8 mouse cellular contexts compared by ENCODE assay signal in genomic region chr4:148941321-148941720, GRCm38 (mm10).
DNase-seq lines count a peak whose midpoint lies in the region; ATAC-seq lines count a peak whose summit lies in the region.
"Had no signal": no experiment of that assay in that cellular context is flagged by ENCODE, and none has a peak within 500 bp of the region (broad histone marks: within the 10 kb centered on the region; RNA-seq: fewer than 3 reads in every experiment).

No protein-coding gene starts in this region.

- H3K4me1 ChIP-seq in liver, embryonic 11.5 days (replicated peaks; ENCODE audit: control insufficient read depth, insufficient read depth, low read length), result peaks cover 18% of the 10 kb centered on the region
- H3K4me1 ChIP-seq in hindbrain, embryonic 10.5 days (replicated peaks), result peaks cover 62% of the 10 kb centered on the region
- H3K4me1 ChIP-seq in liver, embryonic 13.5 days (replicated peaks), result peaks cover 25% of the 10 kb centered on the region

- no peaks in the 10 kb centered on the region; the same call in none of the 2 replicates for H3K27me3 ChIP-seq in liver, embryonic 11.5 days (replicated peaks; ENCODE audit: control insufficient read depth, insufficient read depth, low read length)
- H3K27me3 ChIP-seq in hindbrain, embryonic 10.5 days (ENCODE audit: insufficient read depth, poor library complexity, severe bottlenecking), result peaks cover 82% of the 10 kb centered on the region
- no peaks in the 10 kb centered on the region for H3K27me3 ChIP-seq in liver, embryonic 13.5 days

- H3K4me3 ChIP-seq in liver, embryonic 11.5 days (ENCODE audit: low read depth, low read length), result peak overlapping the region; percentile 10; the same call in 1 of the 2 replicates
- peak overlapping the region; percentile 27; the same call in 1 of the 2 replicates for H3K4me3 ChIP-seq in hindbrain, embryonic 10.5 days
- H3K4me3 ChIP-seq in liver, embryonic 13.5 days (replicated peaks), result peak overlapping the region; percentile 3; the same call in 1 of the 2 replicates

- H3K36me3 ChIP-seq in liver, embryonic 11.5 days (ENCODE audit: control insufficient read depth, insufficient read depth, low read length), result no peaks in the 10 kb centered on the region
- H3K36me3 ChIP-seq in hindbrain, embryonic 10.5 days, result peaks cover 74% of the 10 kb centered on the region
- no peaks in the 10 kb centered on the region for H3K36me3 ChIP-seq in liver, embryonic 13.5 days

- peak overlapping the region; percentile 59 for H3K4me2 ChIP-seq in liver, embryonic 11.5 days
- peak overlapping the region; percentile 43 for H3K4me2 ChIP-seq in liver, embryonic 13.5 days

- no peak overlapping the region for H3K9ac ChIP-seq in liver, embryonic 11.5 days (ENCODE audit: low read depth, low read length)
- H3K9ac ChIP-seq in liver, embryonic 13.5 days, result peak overlapping the region; percentile 40

- WGBS in liver, embryonic 11.5 days, result 61% methylated on average over 11 of the region's 11 CpGs
- WGBS in hindbrain, embryonic 10.5 days, result 63% methylated on average over 11 of the region's 11 CpGs
- 44% methylated on average over 11 of the region's 11 CpGs for WGBS in liver, embryonic 13.5 days (ENCODE audit: insufficient replicate concordance)

- H3K27ac ChIP-seq in liver, embryonic 11.5 days (ENCODE audit: low read depth, low read length), result no peak overlapping the region
- H3K27ac ChIP-seq in hindbrain, embryonic 10.5 days, result peak overlapping the region; percentile 83
- H3K27ac ChIP-seq in liver, embryonic 13.5 days, result peak overlapping the region; percentile 30; the same call in 1 of the 2 replicates

- intact Hi-C loops in left cerebral cortex, postnatal 14 days (cut with DNase I), result no loop called here

- DNase-seq in liver, embryonic 11.5 days (ENCODE audit: low spot score), result no peak
- no peak for DNase-seq in liver
- DNase-seq in hindbrain, embryonic 10.5 days (ENCODE audit: low spot score), result no peak
- DNase-seq in liver, embryonic 13.5 days, result no peak
- peak; percentile 66 for DNase-seq in retina, embryonic 14.5 days (ENCODE audit: low spot score)
- no peak for DNase-seq in left cerebral cortex, postnatal 14 days (ENCODE audit: low spot score in 2 of 2)
- no peak for DNase-seq in embryo, embryonic 11 days
- DNase-seq: cerebellum, adult 11 months had no signal

- no peaks in the 10 kb centered on the region for H3K9me3 ChIP-seq in liver, embryonic 11.5 days (ENCODE audit: control insufficient read depth, low read length)
- no peaks in the 10 kb centered on the region for H3K9me3 ChIP-seq in hindbrain, embryonic 10.5 days
- no peaks in the 10 kb centered on the region for H3K9me3 ChIP-seq in liver, embryonic 13.5 days (replicated peaks)

- no peak for ATAC-seq in liver, embryonic 11.5 days (replicated peaks; ENCODE audit: low FRiP score)
- no peak for ATAC-seq in liver, embryonic 13.5 days (ENCODE audit: low read depth)
